Mouse (Mus musculus): ENCODE measurements at regions not wholly inside any gene's neighbourhood (a gene's known extent, or its start where the extent isn't known, plus 50 kb on each side); places are given as distances from the start of the nearest gene placed in this dataset.

DNA sequence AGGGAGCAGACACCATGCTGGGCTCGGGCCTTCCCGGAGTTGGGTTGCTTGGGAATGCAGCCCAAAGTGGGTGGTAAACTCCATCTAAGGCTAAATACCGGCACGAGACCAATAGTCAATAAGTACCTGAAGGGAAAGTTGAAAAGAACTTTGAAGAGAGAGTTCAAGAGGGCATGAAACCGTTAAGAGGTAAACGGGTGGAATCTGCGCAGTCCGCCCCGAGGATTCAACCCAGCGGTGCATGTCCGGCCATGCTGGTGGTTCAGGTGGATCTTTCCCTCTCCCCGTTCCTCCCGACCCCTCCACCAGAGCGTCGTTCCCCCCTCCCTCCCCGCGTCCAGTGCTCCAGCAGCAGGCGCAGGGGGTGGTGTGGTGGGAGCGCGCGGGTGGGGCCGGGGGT lies 179.1 kb upstream of the Arhgef26 start:
- peak; percentile 88 for DNase-seq

DNA sequence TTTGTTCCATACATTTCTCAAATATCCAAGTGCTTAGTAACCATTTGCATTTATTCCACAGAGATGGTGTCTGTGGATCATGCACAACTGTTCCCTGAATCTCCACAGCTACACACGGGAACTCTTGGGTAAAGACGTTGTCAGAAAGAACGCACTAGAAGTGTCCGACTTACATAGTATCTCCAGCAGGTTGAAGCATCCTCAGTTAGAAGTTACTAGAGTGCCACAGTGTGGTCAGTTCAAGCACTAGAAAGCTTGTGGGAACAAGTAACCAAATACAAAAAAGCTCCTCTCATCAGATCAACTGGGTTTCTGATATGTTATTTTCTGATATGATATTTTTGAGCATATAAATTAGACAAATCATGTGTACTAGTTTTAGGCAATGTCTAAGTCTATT lies 167.5 kb upstream of the Arhgef26 start:
- no peak for DNase-seq

DNA sequence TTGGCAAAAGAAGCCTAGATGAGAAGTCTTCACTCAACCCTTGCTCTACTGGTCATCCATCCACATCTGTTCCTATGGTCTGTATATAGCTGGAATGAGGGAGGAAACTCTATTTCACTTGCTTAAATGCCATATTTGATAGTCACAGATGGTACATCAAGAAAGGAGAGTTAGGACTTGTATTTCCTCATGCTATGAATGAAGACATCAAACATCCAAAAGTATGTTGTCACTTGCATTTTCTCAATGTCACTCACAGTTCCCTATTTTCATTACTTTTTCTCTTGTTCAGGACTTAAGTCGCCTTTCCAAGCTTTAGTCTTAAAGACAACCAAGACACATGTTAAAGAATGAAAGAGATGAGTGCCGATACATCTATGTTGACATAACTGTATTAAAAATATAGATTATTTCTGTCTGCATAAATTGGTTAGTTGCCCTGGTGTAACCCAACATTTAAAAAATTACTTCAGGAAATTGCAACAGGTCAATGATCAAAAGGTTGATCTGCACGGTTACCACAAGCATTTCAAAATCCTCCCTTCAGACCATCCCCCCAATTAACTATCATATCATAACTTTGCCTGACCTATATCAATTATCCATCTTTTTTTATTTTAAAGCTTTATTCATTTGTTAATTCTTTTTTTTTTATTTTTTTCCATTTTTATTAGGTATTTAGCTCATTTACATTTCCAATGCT lies 150.2 kb upstream of the Arhgef26 start:
- DNase-seq = no peak

DNA sequence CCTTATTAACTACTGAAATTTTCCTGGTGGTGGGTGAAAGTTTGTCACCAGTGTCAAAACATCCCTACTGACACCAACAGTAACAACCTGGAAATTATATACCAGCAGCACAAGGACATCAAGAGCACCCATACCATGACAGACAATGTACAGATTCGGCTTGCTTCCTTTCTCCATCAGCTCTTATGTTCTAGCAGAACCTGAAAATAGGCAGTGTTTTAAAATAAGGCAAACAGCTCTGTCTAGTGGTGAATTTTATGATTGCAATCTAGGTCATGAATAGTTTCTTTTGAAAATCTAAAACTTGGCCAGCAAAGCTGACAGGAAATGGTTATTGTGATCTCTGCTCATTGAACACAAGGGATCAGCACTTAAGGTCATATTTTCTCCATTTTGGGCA lies 145.7 kb upstream of the Arhgef26 start:
- DNase-seq = no peak

DNA sequence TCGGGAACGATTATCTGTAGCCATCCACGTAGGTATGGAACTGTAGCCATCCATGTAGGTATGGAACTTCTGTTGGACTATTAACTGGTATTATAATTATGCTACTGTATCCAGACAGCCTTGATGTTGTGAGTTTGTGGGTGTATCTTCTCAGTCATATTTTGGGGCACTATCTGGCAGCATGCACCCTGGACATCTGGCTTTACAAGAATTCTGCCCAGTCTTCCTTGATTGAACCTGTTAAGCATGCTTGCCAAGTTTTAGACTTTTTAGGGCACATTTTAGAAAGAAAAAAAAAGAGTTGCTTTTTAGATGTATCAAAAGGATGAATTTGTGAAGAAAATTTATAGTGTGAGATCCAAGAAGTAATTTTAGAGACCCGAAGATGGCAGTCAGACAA lies 143.7 kb upstream of the Arhgef26 start:
- DNase-seq = no peak

DNA sequence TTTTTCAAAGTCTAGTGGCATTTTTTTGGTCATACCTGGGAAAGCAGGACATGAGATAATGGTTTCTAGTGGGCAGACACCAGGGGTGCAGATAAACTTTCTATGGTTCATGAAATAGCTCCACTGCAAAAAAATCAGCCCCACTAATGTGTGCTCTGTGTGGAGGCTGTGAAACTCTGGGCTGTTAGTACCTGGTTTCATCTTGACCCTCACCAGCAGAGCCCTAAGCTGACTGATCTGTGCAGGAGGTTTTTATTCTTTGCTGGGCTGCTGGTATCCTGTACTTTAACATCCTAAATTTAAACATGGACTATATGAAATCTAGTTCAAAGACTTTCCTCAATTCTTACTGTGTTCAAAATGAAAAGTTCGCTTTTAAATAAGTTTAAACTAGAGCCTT lies 141.5 kb upstream of the Arhgef26 start:
- DNase-seq = no peak

DNA sequence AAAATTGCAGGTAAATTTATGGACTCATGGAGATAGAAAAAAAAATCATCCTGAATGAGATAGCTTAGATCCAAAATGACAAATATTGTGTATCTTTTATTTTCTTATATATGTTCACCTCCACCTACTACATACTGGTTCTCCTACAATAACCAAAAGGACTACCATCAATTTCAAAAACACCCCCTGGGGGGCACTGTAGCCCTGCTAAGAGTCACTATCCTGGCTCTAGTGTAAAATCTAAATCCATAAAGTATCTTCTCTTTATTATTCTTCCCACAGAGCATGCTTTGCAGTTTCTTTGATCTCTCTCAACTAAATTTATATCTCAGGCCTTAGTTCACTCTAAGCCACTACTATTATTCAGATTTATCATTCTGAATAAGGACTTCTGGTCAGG lies 122.3 kb upstream of the Arhgef26 start:
- DNase-seq = no peak

DNA sequence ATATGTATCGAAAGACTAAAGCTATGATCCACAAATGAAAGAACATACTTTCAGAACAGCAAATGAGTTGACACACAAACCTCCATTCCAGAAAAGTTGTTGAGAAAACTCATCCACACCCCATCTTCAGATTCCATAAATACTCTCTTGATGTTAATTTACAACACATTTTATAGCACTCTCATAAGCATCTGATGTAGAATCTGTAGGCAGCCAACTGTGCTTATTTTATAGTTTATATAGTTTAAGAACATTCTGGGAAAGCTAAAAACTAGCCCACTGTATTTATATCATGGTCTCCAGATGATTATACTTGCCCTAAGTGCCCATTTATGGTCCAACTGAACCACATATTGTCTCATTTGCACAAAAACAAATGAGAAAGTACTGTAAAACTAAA lies 120.8 kb upstream of the Arhgef26 start:
- no peak for DNase-seq

DNA sequence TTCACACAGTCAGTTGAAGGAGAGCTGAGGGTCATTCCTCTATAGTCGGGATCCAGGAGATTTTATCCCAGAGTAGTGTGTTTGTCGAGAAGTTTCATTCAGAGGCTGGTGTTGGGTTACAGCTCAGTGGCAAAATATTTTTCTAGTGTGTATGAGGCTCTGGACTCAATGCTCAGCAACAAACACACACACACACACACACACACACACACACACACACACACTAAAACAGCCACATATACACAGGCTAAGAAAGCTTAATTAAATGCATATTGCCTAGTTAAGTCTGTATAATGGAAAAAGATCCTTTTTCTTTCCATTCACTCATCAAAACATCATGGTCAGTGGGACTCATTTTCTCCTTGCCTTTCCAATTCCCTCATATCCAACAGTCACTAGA lies 110.4 kb upstream of the Arhgef26 start:
- DNase-seq = no peak

DNA sequence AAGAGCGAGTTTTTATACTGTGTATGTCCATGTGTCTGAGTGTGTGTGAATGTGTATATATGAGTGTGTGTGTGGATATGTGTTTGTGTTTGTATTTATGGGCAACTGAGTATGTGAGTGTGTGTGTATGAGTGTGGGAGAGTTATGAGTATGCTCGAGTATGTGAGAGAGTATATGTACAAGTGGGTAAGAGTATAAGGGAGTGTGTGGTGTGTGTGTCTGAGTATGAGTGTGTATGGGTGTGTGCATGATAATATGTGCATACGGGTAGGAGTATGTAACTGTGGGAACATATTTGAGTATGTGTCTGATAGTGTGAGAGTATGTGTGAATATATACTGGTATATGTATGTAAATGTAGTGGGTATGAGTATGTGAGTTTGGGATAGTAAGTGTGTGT lies 110.0 kb upstream of the Arhgef26 start:
- DNase-seq = no peak

DNA sequence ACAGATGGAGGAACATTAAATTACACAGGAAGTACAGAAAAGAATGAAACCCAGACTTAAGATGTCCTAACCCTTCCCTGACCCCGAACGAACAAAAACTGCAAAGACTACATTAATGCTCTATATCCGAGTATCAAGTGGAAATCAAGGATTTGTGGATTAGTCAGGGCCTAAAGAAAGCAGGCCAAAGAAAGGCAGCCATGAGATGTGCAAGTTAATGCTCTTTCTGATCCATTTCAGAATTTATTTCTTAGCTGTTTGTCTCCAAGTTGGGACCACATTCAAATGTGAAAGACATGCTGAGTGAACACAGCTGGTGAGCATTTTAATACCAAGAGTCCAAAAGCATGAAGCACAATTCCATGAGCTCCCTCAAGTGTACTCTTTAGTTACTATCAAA lies 97.1 kb upstream of the Arhgef26 start:
- no peak for DNase-seq

DNA sequence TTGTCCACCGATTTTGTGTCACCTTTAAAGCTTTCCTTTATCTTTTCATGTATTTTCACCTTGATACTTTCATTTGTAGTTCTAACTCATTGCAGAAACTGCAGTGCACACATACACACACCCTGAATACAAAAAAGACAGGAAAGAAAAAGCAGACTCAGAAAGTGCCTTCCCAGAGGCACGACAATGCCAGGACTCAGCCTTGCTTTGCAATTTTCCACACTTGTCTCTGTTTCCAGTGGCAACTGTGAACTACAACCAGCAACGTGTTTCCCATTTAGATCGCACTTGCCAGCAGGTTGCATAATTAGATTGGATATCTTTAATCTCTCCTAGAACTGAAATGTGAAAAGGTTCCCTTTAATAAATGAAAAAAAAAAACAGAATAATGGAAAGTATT lies 66.4 kb upstream of the Arhgef26 start:
- DNase-seq = peak; percentile 73

DNA sequence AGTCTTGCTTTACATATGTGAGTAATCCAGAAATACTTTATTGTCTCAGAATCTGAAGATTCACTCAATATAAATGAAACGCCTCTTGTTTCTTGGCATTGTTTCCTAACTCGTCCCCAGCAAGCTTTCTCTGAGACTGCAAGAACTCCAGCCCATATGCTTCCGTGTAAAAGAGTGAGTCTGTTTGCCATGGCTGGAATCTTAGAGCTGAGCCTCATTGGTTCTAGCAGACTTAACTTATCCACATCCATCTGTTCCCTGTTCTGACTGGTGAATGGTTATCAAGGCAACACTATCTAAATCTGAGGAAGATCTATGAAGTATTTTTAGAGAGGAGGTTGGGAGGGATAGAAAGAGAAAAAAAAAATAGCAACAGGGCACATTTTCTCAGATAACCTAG lies 59.9 kb upstream of the Arhgef26 start:
- DNase-seq = no peak

DNA sequence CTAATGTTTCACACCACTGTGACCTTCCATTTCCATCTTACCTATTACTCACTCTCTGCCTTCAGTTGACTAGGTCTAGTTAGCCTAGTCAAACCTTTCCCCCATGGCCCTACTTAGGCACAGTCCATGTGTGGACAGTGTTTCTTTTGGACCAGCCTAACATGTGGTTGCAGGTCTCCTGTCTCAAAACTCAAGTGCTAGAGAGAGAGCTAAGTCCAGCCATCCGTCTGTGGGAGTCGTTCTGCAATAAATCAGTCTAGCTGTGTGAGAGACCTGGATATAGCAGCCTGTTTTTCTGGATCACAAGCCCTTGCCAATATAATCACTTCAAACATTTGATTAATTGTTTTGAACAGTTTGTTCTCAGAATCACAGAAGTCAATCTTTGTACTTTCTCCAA lies 57.2 kb upstream of the Arhgef26 start:
- DNase-seq = no peak

Data from heart, adult 11 months (tissue).